Mouse (Mus musculus): ENCODE data around the gene Sphkap. TPM values are rescaled to one million over a fixed set of nuclear protein-coding genes. Genes with fewer than 3 reads are reported as not detected.

The Sphkap gene
- total and polyA plus RNA-seq, 2 experiments, result not detected

DNA sequence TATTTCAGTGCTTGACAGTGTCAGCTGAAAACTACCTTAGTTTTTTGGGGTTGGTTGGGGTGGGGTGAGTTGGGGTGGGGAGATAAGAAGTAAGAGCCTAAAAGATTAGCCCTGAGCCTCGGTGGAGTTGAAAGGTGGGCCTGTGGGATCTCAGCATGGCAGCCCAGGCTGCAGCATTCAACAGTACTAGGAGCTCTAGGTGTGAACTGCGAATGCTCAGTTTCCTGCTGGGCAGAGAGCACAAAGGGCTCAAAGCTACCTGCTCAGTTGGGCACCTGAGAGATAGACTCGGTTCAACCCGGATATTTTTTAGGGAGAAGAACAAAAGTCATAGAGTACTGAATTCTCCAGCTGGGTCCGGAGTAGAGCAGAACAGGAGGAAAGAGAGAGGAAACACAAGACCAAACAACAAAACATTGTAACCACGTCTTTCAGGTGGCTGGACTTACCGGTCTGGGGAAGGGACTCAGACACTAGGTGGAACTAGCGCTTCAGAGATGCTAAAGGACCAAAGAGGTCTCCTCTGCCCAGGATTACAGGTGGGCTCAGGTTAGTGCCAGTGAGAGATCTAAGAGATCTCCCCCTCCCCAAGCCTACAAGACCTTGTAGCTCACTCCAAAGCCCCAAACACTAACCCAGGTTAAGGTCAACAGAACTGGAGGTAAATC lies 984 bp downstream of the Sphkap start:
- H3K36me3 ChIP-seq (ENCODE audit: control insufficient read depth, insufficient read depth, low read length), result no peaks in the 10 kb centered on the region
- H3K4me3 ChIP-seq (ENCODE audit: insufficient read depth, low read depth, low read length), result no peak overlapping the region

GRCm38 (mm10) chr1:83401079-83401478 lies 6.9 kb downstream of the Sphkap start:
- Histone ChIP-seq H3K4me1 (ENCODE audit: control insufficient read depth, insufficient read depth, low read length) (no peaks in the 10 kb centered on the region), H3K4me3 (ENCODE audit: insufficient read depth, low read depth, low read length) (no peak overlapping the region), H3K36me3 (ENCODE audit: control insufficient read depth, insufficient read depth, low read length) (no peaks in the 10 kb centered on the region), H3K9ac (ENCODE audit: low read depth, low read length) (no peak overlapping the region), H3K27me3 (ENCODE audit: control insufficient read depth, insufficient read depth, low read length) (no peaks in the 10 kb centered on the region), H3K79me2 (ENCODE audit: control insufficient read depth, insufficient read depth, low read length) (no peaks in the 10 kb centered on the region), H3K27ac (replicated peaks; ENCODE audit: insufficient read depth, low read depth, low read length) (no peak overlapping the region)
- WGBS, result 97% methylated on average over 1 of the region's 1 CpGs
- DNase-seq (ENCODE audit: extremely low read depth, low read depth, low spot score), result no peak
- TF ChIP-seq POLR2A (IDR thresholded peaks at IDR 0.05; ENCODE audit: extremely low read depth, insufficient read depth, low read length) (no peak), CTCF (IDR thresholded peaks at IDR 0.05; ENCODE audit: low read depth, low read length) (no peak)

More for the DNA sequence above, 984 bp downstream of the Sphkap start:
- Histone ChIP-seq H3K79me2 (ENCODE audit: control insufficient read depth, insufficient read depth, low read length) (no peaks in the 10 kb centered on the region), H3K27ac (replicated peaks; ENCODE audit: insufficient read depth, low read depth, low read length) (no peak overlapping the region), H3K4me1 (ENCODE audit: control insufficient read depth, insufficient read depth, low read length) (no peaks in the 10 kb centered on the region), H3K27me3 (ENCODE audit: control insufficient read depth, insufficient read depth, low read length) (no peaks in the 10 kb centered on the region), H3K9ac (ENCODE audit: low read depth, low read length) (no peak overlapping the region)
- TF ChIP-seq POLR2A (IDR thresholded peaks at IDR 0.05; ENCODE audit: extremely low read depth, insufficient read depth, low read length), result no peak
- no peak for TF ChIP-seq CTCF (IDR thresholded peaks at IDR 0.05; ENCODE audit: low read depth, low read length)
- DNase-seq (ENCODE audit: extremely low read depth, low read depth, low spot score), result no peak
- 13% methylated on average over 8 of the region's 8 CpGs for WGBS

DNA sequence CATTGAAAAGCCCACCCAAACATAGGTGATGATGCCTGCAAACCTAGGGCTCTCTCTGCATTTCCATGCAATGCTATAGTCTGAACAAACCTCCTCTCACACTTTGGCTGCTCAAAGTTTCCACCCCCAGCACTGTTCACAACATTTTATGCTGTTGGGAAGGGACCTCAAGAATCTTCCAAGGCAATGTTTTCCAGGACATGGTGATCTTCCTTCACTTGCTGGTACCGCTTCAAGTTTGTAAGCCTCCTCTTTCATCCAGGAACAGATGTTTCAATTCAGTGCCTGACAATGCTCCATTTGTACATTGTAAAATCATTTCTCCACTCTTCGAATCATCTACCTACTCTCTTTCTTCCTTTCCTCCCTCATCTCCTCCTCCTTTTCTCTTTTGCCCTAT lies 11.7 kb downstream of the Sphkap start:
- H3K27ac ChIP-seq (replicated peaks; ENCODE audit: insufficient read depth, low read depth, low read length), result no peak overlapping the region
- H3K79me2 ChIP-seq (ENCODE audit: control insufficient read depth, insufficient read depth, low read length), result no peaks in the 10 kb centered on the region
- no peak overlapping the region for H3K4me3 ChIP-seq (ENCODE audit: insufficient read depth, low read depth, low read length)
- DNase-seq (ENCODE audit: extremely low read depth, low read depth, low spot score), result no peak
- H3K9ac ChIP-seq (ENCODE audit: low read depth, low read length), result no peak overlapping the region
- WGBS, result 90% methylated on average over 2 of the region's 2 CpGs
- no peaks in the 10 kb centered on the region for H3K4me1 ChIP-seq (ENCODE audit: control insufficient read depth, insufficient read depth, low read length)
- no peaks in the 10 kb centered on the region for H3K27me3 ChIP-seq (ENCODE audit: control insufficient read depth, insufficient read depth, low read length)
- no peaks in the 10 kb centered on the region for H3K36me3 ChIP-seq (ENCODE audit: control insufficient read depth, insufficient read depth, low read length)
- TF ChIP-seq POLR2A (IDR thresholded peaks at IDR 0.05; ENCODE audit: extremely low read depth, insufficient read depth, low read length) (no peak), CTCF (IDR thresholded peaks at IDR 0.05; ENCODE audit: low read depth, low read length) (no peak)

DNA sequence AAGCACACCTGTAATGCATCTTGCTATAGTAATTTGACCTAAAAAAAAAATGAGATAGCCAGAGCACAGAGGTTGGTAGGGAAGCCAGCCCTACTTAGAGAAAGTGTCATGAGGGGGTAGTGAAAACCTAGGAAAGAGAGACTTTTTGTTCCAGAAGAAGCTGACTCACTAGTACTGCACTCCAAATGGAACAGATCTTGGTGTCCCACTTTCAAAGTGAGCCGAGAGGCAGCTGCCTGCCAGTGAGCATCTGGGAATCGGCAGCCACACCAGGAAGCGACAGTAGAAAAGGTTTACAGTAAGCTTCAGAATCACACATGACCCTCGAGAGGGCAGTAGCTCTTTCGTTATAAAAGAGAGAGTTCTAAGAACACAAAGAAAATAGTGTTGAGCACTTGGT lies 12.4 kb downstream of the Sphkap start:
- no peaks in the 10 kb centered on the region for H3K79me2 ChIP-seq (ENCODE audit: control insufficient read depth, insufficient read depth, low read length)
- WGBS, result 74% methylated on average over 5 of the region's 5 CpGs
- H3K27me3 ChIP-seq (ENCODE audit: control insufficient read depth, insufficient read depth, low read length), result no peaks in the 10 kb centered on the region
- no peaks in the 10 kb centered on the region for H3K36me3 ChIP-seq (ENCODE audit: control insufficient read depth, insufficient read depth, low read length)
- no peak for DNase-seq (ENCODE audit: extremely low read depth, low read depth, low spot score)
- no peak overlapping the region for H3K9ac ChIP-seq (ENCODE audit: low read depth, low read length)
- TF ChIP-seq CTCF (IDR thresholded peaks at IDR 0.05; ENCODE audit: low read depth, low read length) (no peak), POLR2A (IDR thresholded peaks at IDR 0.05; ENCODE audit: extremely low read depth, insufficient read depth, low read length) (no peak)
- H3K27ac ChIP-seq (replicated peaks; ENCODE audit: insufficient read depth, low read depth, low read length), result no peak overlapping the region
- H3K4me3 ChIP-seq (ENCODE audit: insufficient read depth, low read depth, low read length), result no peak overlapping the region
- no peaks in the 10 kb centered on the region for H3K4me1 ChIP-seq (ENCODE audit: control insufficient read depth, insufficient read depth, low read length)

- TF ChIP-seq CTCF (IDR thresholded peaks at IDR 0.05; ENCODE audit: low read depth, low read length) (no peak), POLR2A (IDR thresholded peaks at IDR 0.05; ENCODE audit: extremely low read depth, insufficient read depth, low read length) (no peak)
- Histone ChIP-seq H3K9ac (ENCODE audit: low read depth, low read length) (no peak overlapping the region), H3K36me3 (ENCODE audit: control insufficient read depth, insufficient read depth, low read length) (no peaks in the 10 kb centered on the region), H3K4me1 (ENCODE audit: control insufficient read depth, insufficient read depth, low read length) (no peaks in the 10 kb centered on the region), H3K27ac (replicated peaks; ENCODE audit: insufficient read depth, low read depth, low read length) (no peak overlapping the region), H3K79me2 (ENCODE audit: control insufficient read depth, insufficient read depth, low read length) (no peaks in the 10 kb centered on the region), H3K4me3 (ENCODE audit: insufficient read depth, low read depth, low read length) (no peak overlapping the region), H3K27me3 (ENCODE audit: control insufficient read depth, insufficient read depth, low read length) (no peaks in the 10 kb centered on the region)
- DNase-seq (ENCODE audit: extremely low read depth, low read depth, low spot score), result no peak
- 80% methylated on average over 4 of the region's 4 CpGs for WGBS
Measured at GRCm38 (mm10) chr1:83389419-83389818, 18.6 kb downstream of the Sphkap start.

DNA sequence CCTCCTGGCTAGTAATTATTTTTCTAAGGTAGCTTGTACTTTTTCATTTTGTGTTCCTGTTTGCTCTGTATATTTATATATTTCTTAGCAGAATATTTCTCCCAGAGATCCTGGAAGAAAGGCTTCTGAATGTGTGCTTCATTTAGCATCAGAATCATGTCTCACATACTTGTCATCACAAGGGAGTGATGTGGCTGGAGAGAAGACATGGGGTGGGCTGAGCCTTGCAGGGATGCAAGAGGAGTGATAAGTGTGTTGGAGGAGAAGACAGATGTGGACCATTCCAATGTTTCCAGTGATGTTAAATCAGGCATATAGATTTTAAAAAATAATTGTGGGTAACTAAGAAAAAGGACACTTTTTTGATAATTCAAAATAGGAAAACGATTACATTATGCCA lies 30.6 kb downstream of the Sphkap start:
- no peak overlapping the region for H3K4me3 ChIP-seq (ENCODE audit: insufficient read depth, low read depth, low read length)
- DNase-seq (ENCODE audit: extremely low read depth, low read depth, low spot score), result no peak

More for the DNA sequence above, 30.6 kb downstream of the Sphkap start:
- H3K36me3 ChIP-seq (ENCODE audit: control insufficient read depth, insufficient read depth, low read length), result no peaks in the 10 kb centered on the region
- 61% methylated on average over 1 of the region's 1 CpGs for WGBS
- H3K4me1 ChIP-seq (ENCODE audit: control insufficient read depth, insufficient read depth, low read length), result no peaks in the 10 kb centered on the region
- no peaks in the 10 kb centered on the region for H3K27me3 ChIP-seq (ENCODE audit: control insufficient read depth, insufficient read depth, low read length)
- H3K79me2 ChIP-seq (ENCODE audit: control insufficient read depth, insufficient read depth, low read length), result no peaks in the 10 kb centered on the region
- TF ChIP-seq POLR2A (IDR thresholded peaks at IDR 0.05; ENCODE audit: extremely low read depth, insufficient read depth, low read length), result no peak
- TF ChIP-seq CTCF (IDR thresholded peaks at IDR 0.05; ENCODE audit: low read depth, low read length), result no peak
- no peak overlapping the region for H3K9ac ChIP-seq (ENCODE audit: low read depth, low read length)
- H3K27ac ChIP-seq (replicated peaks; ENCODE audit: insufficient read depth, low read depth, low read length), result no peak overlapping the region
